Mouse (Mus musculus): Measurements from ENCODE around the gene Map3k19. TPM values are rescaled to one million over a fixed set of nuclear protein-coding genes. Genes with fewer than 3 reads are reported as not detected.
A peak's percentile ranks its signal among the peaks of the same experiment; 100 is the strongest.

Gene Map3k19
- polyA plus RNA-seq (2015; fragmentation: Nextera tagmentation; extraction: Ambion mirVana), result not detected in 2 replicates

DNA sequence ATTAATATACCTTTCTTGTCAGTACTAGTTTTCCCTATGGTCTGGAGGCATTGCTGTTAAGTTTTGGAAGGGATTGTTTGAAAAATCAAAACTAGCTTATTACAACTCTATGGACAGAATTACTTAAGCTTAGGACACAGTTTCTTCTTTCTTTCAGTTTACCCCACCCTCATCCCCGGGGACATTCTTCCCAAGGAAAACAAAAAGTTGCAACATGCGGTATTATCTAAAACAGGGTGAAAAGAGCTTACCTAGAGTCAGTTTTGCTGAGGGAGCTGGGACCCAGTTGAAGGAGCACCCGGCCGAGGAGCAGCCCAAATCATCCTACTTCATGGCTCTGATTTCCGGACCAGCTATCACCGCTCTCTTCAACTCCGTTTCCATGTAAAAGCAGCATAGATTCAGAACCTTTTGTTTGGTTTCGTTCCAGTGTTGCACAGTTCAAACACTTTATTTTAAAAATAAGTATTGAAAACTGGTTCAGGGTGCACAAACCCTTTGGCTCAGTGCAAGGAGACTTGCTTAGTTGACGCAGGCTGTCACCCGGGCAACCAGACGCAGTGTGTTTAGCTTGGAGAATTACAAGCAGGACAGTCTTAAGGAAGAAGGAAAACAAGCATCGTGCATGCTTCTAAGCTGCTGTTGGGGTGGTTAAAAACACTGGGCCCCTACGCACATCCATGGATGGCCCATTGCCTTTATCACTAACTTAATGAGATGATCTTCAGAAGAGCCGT lies at the start of gene Map3k19:
Map3k19 (minus strand) TSS at position 546 of the 737 bp plus-strand sequence.
- Histone ChIP-seq H3K4me1 (ENCODE audit: control insufficient read depth, low read depth, low read length) (no peaks in the 10 kb centered on the region), H3K9me3 (replicated peaks; ENCODE audit: control insufficient read depth, low read length) (no peaks in the 10 kb centered on the region), H3K4me3 (ENCODE audit: low read depth, low read length) (no peak within 1 kb of the TSS), H3K36me3 (ENCODE audit: control insufficient read depth, insufficient read depth) (no peaks in the 10 kb centered on the region), H3K27me3 (ENCODE audit: control insufficient read depth, insufficient read depth, low read depth, low read length) (no peaks in the 10 kb centered on the region), H3K9ac (ENCODE audit: low read depth, low read length) (no peak within 1 kb of the TSS), H3K27ac (ENCODE audit: low read length) (no peak within 1 kb of the TSS), H3K4me2 (ENCODE audit: low read depth, low read length) (no peak within 1 kb of the TSS)
- no peak for ATAC-seq (ENCODE audit: low read depth)
- WGBS (ENCODE audit: insufficient replicate concordance), result 73% methylated on average over 14 of the region's 14 CpGs

- Histone ChIP-seq H3K4me1 (ENCODE audit: control insufficient read depth, low read depth, low read length) (no peaks in the 10 kb centered on the region), H3K27ac (ENCODE audit: low read length) (no peak overlapping the region), H3K27me3 (ENCODE audit: control insufficient read depth, insufficient read depth, low read depth, low read length) (no peaks in the 10 kb centered on the region), H3K4me2 (ENCODE audit: low read depth, low read length) (no peak overlapping the region), H3K4me3 (ENCODE audit: low read depth, low read length) (no peak overlapping the region), H3K9me3 (replicated peaks; ENCODE audit: control insufficient read depth, low read length) (no peaks in the 10 kb centered on the region), H3K36me3 (ENCODE audit: control insufficient read depth, insufficient read depth) (peaks cover 6% of the 10 kb centered on the region; the same call in 1 of the 2 replicates), H3K9ac (ENCODE audit: low read depth, low read length) (no peak overlapping the region)
- no peak for ATAC-seq (ENCODE audit: low read depth)
- WGBS (ENCODE audit: insufficient replicate concordance), result 46% methylated on average over 1 of the region's 1 CpGs
Measured at GRCm38 (mm10) chr1:127899401-127899800, 44.6 kb upstream of the Map3k19 start.

- Histone ChIP-seq H3K9ac (ENCODE audit: low read depth, low read length) (peak overlapping the region; percentile 70), H3K27me3 (ENCODE audit: control insufficient read depth, insufficient read depth, low read depth, low read length) (no peaks in the 10 kb centered on the region), H3K4me2 (ENCODE audit: low read depth, low read length) (peak overlapping the region; percentile 65), H3K4me3 (ENCODE audit: low read depth, low read length) (peak overlapping the region; percentile 75), H3K27ac (ENCODE audit: low read length) (peak overlapping the region; percentile 52), H3K36me3 (ENCODE audit: control insufficient read depth, insufficient read depth) (peaks cover 5% of the 10 kb centered on the region), H3K4me1 (ENCODE audit: control insufficient read depth, low read depth, low read length) (peaks cover 6% of the 10 kb centered on the region), H3K9me3 (replicated peaks; ENCODE audit: control insufficient read depth, low read length) (no peaks in the 10 kb centered on the region)
- no peak for ATAC-seq (ENCODE audit: low read depth)
- WGBS (ENCODE audit: insufficient replicate concordance), result 30% methylated on average over 8 of the region's 8 CpGs
Measured at GRCm38 (mm10) chr1:127869276-127869675, 14.4 kb upstream of the Map3k19 start.

- H3K9ac ChIP-seq (ENCODE audit: low read depth, low read length), result peak within 1 kb of the TSS; percentile 70
- WGBS (ENCODE audit: insufficient replicate concordance), result 10% methylated on average over 47 of the region's 47 CpGs
- peaks cover 5% of the 10 kb centered on the region for H3K36me3 ChIP-seq (ENCODE audit: control insufficient read depth, insufficient read depth)
- ATAC-seq (ENCODE audit: low read depth), result peak; percentile 99
- H3K4me1 ChIP-seq (ENCODE audit: control insufficient read depth, low read depth, low read length), result peaks cover 6% of the 10 kb centered on the region
- H3K9me3 ChIP-seq (replicated peaks; ENCODE audit: control insufficient read depth, low read length), result no peaks in the 10 kb centered on the region
- H3K27me3 ChIP-seq (ENCODE audit: control insufficient read depth, insufficient read depth, low read depth, low read length), result no peaks in the 10 kb centered on the region
- peak within 1 kb of the TSS; percentile 52 for H3K27ac ChIP-seq (ENCODE audit: low read length)
- peak within 1 kb of the TSS; percentile 65 for H3K4me2 ChIP-seq (ENCODE audit: low read depth, low read length)
- H3K4me3 ChIP-seq (ENCODE audit: low read depth, low read length), result peak within 1 kb of the TSS; percentile 75
Measured at GRCm38 (mm10) chr1:127868300-127869261, 13.8 kb upstream of the Map3k19 start, which contains the start of gene Rab3gap1. Gene Rab3gap1, plus strand, starts transcription at chr1:127868773.

DNA sequence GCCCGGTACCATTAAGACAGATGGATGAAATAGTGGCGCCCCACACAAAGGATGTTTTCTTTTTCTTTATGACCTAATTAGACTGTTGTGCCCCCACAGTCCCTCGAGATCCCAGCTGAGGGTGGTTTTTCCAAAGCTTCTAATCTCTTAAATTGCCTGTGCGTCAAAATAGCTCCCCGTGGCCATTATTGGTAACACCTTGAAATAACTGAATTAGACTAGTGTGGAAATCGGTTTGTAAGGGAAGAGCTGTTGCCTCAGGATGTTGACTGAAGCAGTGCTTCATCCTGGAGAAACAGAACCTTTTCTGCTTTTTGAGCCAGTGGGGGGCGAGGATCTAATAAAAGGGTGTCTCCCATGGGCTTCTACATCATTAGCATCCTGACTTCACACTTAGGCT lies 9.0 kb upstream of the Map3k19 start:
- H3K9ac ChIP-seq (ENCODE audit: low read depth, low read length), result no peak overlapping the region
- no peak overlapping the region for H3K27ac ChIP-seq (ENCODE audit: low read length)
- H3K4me2 ChIP-seq (ENCODE audit: low read depth, low read length), result no peak overlapping the region
- no peak for ATAC-seq (ENCODE audit: low read depth)
- H3K36me3 ChIP-seq (ENCODE audit: control insufficient read depth, insufficient read depth), result no peaks in the 10 kb centered on the region
- H3K9me3 ChIP-seq (replicated peaks; ENCODE audit: control insufficient read depth, low read length), result no peaks in the 10 kb centered on the region
- H3K4me1 ChIP-seq (ENCODE audit: control insufficient read depth, low read depth, low read length), result no peaks in the 10 kb centered on the region; the same call in 1 of the 2 replicates
- no peak overlapping the region for H3K4me3 ChIP-seq (ENCODE audit: low read depth, low read length)
- WGBS (ENCODE audit: insufficient replicate concordance), result 59% methylated on average over 7 of the region's 7 CpGs
- no peaks in the 10 kb centered on the region for H3K27me3 ChIP-seq (ENCODE audit: control insufficient read depth, insufficient read depth, low read depth, low read length)

GRCm38 (mm10) chr1:127861900-127862299 lies 7.1 kb upstream of the Map3k19 start:
- Histone ChIP-seq H3K4me2 (ENCODE audit: low read depth, low read length) (no peak overlapping the region), H3K9ac (ENCODE audit: low read depth, low read length) (no peak overlapping the region), H3K4me3 (ENCODE audit: low read depth, low read length) (no peak overlapping the region), H3K9me3 (replicated peaks; ENCODE audit: control insufficient read depth, low read length) (no peaks in the 10 kb centered on the region), H3K27ac (ENCODE audit: low read length) (no peak overlapping the region), H3K36me3 (ENCODE audit: control insufficient read depth, insufficient read depth) (no peaks in the 10 kb centered on the region), H3K27me3 (ENCODE audit: control insufficient read depth, insufficient read depth, low read depth, low read length) (no peaks in the 10 kb centered on the region), H3K4me1 (ENCODE audit: control insufficient read depth, low read depth, low read length) (no peaks in the 10 kb centered on the region)
- ATAC-seq (ENCODE audit: low read depth), result no peak
- WGBS (ENCODE audit: insufficient replicate concordance), result 73% methylated on average over 5 of the region's 5 CpGs

GRCm38 (mm10) chr1:127860492-127860891 lies 5.7 kb upstream of the Map3k19 start:
- no peak for ATAC-seq (ENCODE audit: low read depth)
- Histone ChIP-seq H3K4me2 (ENCODE audit: low read depth, low read length) (no peak overlapping the region), H3K27me3 (ENCODE audit: control insufficient read depth, insufficient read depth, low read depth, low read length) (no peaks in the 10 kb centered on the region), H3K36me3 (ENCODE audit: control insufficient read depth, insufficient read depth) (no peaks in the 10 kb centered on the region), H3K9ac (ENCODE audit: low read depth, low read length) (no peak overlapping the region), H3K9me3 (replicated peaks; ENCODE audit: control insufficient read depth, low read length) (no peaks in the 10 kb centered on the region), H3K4me3 (ENCODE audit: low read depth, low read length) (no peak overlapping the region), H3K27ac (ENCODE audit: low read length) (no peak overlapping the region), H3K4me1 (ENCODE audit: control insufficient read depth, low read depth, low read length) (no peaks in the 10 kb centered on the region)
- 79% methylated on average over 4 of the region's 4 CpGs for WGBS (ENCODE audit: insufficient replicate concordance)

DNA sequence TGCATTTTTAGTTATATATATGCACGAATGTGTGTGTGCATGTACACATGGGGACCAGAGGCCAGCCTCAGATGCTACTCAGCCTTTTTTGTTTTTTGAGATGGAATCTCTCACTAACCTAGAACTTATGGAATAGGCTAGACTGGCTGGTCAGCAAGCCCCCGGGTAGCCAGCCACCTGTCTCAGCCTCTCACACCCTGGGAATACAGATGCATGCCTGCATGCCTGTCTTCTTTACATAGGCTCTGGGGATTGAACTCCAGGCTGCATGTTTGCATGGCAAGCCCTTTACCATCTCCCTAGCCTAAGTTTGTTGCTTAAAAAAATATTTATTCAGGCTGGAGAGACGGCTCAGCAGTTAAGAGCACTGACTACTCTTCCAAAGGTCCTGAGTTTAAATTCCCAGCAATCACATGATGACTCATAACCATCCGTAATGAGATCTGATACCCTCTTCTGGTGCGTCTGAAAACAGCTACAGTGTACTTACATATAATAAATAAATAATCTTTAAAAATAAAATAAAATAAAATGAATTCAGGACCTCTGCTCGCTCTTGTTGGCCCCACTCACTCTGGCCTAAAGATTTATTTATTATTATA lies 5.1 kb upstream of the Map3k19 start:
- no peak overlapping the region for H3K9ac ChIP-seq (ENCODE audit: low read depth, low read length)
- no peak overlapping the region for H3K27ac ChIP-seq (ENCODE audit: low read length)
- H3K4me2 ChIP-seq (ENCODE audit: low read depth, low read length), result no peak overlapping the region
- no peaks in the 10 kb centered on the region for H3K9me3 ChIP-seq (replicated peaks; ENCODE audit: control insufficient read depth, low read length)
- ATAC-seq (ENCODE audit: low read depth), result no peak
- H3K4me1 ChIP-seq (ENCODE audit: control insufficient read depth, low read depth, low read length), result no peaks in the 10 kb centered on the region
- 56% methylated on average over 6 of the region's 6 CpGs for WGBS (ENCODE audit: insufficient replicate concordance)
- H3K27me3 ChIP-seq (ENCODE audit: control insufficient read depth, insufficient read depth, low read depth, low read length), result no peaks in the 10 kb centered on the region
- H3K36me3 ChIP-seq (ENCODE audit: control insufficient read depth, insufficient read depth), result no peaks in the 10 kb centered on the region
- H3K4me3 ChIP-seq (ENCODE audit: low read depth, low read length), result no peak overlapping the region

All from liver, embryonic 16.5 days (tissue).